Mouse (Mus musculus): ENCODE data around the gene Sel1l. TPM values are rescaled to one million over a fixed set of nuclear protein-coding genes. Genes with fewer than 3 reads are reported as not detected.

Gene Sel1l
- total RNA-seq, 2 experiments from 2014 or later = 38.8 to 40.7 TPM

DNA sequence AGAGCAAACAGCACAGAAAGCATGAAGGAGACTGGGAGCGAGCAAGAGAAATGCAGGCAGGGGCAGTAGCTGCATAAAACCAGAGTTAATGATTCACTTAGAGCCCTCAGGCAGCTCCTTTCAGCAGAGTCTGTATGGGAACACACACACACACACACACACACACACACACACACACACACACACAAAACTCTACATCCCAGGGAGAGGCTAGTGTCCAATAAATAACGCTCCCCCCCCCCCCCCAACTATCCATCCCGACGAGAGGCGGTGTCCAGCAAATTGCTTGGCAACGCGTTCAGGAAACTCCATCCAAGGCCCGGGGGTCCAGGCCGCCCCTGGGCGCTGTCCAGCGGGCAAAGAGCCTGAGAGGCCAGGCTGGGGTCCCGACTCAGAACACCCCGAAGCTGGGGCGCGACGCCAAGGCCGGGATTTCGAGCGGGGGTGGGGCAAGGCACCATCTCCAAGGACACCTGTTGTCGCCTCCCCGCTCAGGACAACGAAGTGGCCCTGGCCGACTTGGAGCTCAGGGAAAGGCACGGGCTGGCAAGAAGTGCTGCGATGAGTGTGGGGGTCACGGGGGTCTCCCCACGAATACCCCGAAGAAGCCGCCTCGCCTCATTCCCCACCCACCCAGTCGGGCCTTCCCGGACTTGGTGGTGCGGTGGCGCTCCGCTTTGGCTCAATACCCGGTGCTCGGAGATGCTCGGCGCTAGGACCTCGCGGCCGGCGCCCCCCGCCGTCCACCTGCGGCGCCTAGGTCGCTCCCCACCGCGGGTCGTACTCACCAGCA, 70.5 kb downstream of the Sel1l start:
- peak; percentile 63 for DNase-seq

- no peak for DNase-seq
Measured at GRCm38 (mm10) chr12:91776342-91776741, 72.6 kb downstream of the Sel1l start.

DNA sequence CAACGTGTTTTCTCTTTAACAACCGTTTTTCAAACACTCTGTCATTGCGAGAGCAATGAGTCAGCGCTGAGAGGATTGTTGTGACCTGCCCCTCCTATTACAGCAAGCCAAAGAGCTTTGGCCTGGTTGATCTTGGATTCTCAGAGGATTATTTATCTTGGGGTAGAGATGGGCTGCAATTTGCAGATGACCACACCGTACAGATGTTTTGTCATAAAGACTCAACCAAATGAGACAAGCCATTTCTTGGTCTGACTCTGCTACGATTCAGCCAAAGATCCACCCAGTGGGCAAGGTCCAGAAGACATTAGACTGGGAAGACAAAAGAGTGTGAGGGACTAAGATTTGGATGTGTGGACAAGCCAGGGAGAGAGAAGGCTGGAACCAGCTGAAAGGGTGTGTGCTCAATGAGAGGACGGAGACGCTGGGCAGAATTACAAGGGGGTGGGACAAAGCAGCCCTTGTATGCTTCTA, 74.1 kb downstream of the Sel1l start:
- DNase-seq = peak; percentile 71

DNA sequence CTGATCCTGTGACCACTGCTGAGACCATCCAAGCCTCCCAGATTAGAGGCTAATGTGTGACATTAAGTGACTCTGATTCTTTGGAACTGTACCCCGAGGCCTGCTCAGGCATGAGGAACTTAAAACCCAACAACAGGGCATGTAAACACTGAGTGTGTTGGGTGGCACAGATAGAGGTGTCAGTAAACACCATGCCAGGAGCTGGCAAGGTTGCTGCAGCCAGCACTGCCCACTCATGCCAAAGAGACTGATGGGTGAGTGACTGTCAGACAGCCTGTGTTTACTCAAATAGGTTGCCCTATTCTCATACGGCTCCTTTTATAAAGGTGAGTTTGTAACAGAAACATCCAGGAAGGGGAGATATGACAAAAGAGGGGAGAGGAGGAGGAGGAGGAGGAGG, 80.1 kb downstream of the Sel1l start:
- DNase-seq = peak; percentile 53

DNA sequence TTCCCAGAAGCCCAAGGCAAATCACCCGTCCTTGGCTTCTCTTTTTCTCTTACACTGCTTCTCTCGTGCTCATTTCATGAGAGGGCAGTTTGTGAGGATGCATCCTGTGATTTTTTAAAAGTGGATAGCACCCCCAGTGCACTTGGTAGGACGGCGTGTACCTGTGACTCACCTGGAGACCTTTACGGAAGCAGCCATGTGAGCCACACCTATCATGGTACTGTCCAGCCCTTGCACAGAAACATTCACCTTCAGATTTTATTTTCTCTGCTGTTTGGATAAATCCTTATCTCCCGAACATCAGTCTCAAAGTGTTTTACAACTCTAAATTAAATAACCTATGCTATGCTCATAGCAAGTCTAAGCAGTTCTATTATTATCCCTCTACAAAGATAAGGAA, 80.8 kb downstream of the Sel1l start:
- DNase-seq = no peak

GRCm38 (mm10) chr12:91766338-91767107, 82.4 kb downstream of the Sel1l start:
- DNase-seq = peak; percentile 57

GRCm38 (mm10) chr12:91765504-91765903, 83.5 kb downstream of the Sel1l start:
- DNase-seq = no peak

- no peak for DNase-seq
Measured at GRCm38 (mm10) chr12:91765054-91765453, 83.9 kb downstream of the Sel1l start.

DNA sequence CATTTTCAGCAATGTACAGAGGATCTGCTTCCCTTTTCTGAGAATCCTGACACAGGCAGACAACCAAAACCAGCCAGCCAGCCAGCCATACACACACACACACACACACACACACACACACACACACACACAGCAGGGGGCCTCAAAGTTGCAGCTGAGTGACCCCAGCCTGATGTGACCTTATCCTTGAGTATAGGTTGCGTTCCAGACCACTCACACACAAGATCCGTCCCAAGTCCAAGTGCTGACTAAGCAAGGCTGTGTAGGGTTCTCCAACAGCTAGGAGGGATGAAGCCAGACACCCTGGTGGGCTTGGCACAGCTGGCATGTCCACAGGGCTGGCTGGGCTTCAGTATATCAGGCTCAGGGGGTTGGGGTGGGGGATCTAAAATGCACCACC, 84.5 kb downstream of the Sel1l start:
- no peak for DNase-seq

DNA sequence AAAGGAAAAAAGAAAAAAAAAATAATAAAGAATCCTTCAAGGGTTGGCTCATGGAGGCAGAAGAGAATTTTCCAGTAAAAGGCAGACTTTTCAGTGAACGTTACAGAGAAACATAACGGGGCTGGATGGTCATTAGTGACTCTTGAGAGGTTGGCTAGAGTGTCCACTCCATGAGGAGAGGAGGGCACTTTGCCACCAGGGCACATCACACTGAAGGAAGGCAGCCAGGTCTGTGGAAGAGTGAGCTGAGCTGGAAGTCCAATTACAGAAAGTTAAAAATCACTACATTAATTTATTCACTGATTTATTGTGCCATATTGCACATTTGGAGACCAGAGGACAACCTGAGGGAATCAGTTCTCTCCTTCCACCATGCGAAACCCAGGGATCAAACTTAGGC, 89.1 kb downstream of the Sel1l start:
- no peak for DNase-seq

- DNase-seq = no peak
Measured at GRCm38 (mm10) chr12:91757854-91758562, 90.9 kb downstream of the Sel1l start.

- no peak for DNase-seq
Measured at GRCm38 (mm10) chr12:91756562-91757166, 92.3 kb downstream of the Sel1l start.

Small RNAs within 50 kb of the gene (microRNA-seq; reads per million reads assigned to microRNA genes)
- 0 reads per million in 2 experiments for gene Gm22015 (ENCODE audit: borderline replicate concordance in 2 of 2)

Other genes starting within 250 kb of the Sel1l start
- gene Ston2, start 60.8 kb downstream of the Sel1l start, total RNA-seq (2021) = 10 to 100 TPM; 37.9 to 46.2 TPM